Mouse (Mus musculus): Measurements from ENCODE around the gene Cep170b.
A peak's percentile ranks its signal among the peaks of the same experiment; 100 is the strongest.

The Cep170b gene

GRCm38 (mm10) chr12:112736636-112736925, 16.3 kb downstream of the Cep170b start:
- no peak for DNase-seq (ENCODE audit: inconsistent ontology term)

- DNase-seq (ENCODE audit: inconsistent ontology term), result no peak
Measured at GRCm38 (mm10) chr12:112737081-112737480, 16.8 kb downstream of the Cep170b start.

- peak; percentile 67 for DNase-seq (ENCODE audit: inconsistent ontology term)
Measured at GRCm38 (mm10) chr12:112737761-112738160, 17.5 kb downstream of the Cep170b start.

GRCm38 (mm10) chr12:112738281-112739022, 18.2 kb downstream of the Cep170b start:
- no peak for DNase-seq (ENCODE audit: inconsistent ontology term)

- no peak for DNase-seq (ENCODE audit: inconsistent ontology term)
Measured at GRCm38 (mm10) chr12:112739023-112739568, 18.8 kb downstream of the Cep170b start.

- no peak for DNase-seq (ENCODE audit: inconsistent ontology term)
Measured at GRCm38 (mm10) chr12:112742768-112743167, 22.5 kb downstream of the Cep170b start.

- peak; percentile 70 for DNase-seq (ENCODE audit: inconsistent ontology term)
Measured at GRCm38 (mm10) chr12:112743168-112743975, 23.1 kb downstream of the Cep170b start.

GRCm38 (mm10) chr12:112744211-112744610, 24.0 kb downstream of the Cep170b start:
- no peak for DNase-seq (ENCODE audit: inconsistent ontology term)

GRCm38 (mm10) chr12:112744891-112745580, 24.8 kb downstream of the Cep170b start:
- no peak for DNase-seq (ENCODE audit: inconsistent ontology term)

GRCm38 (mm10) chr12:112745716-112746115, 25.5 kb downstream of the Cep170b start:
- DNase-seq (ENCODE audit: inconsistent ontology term), result no peak

GRCm38 (mm10) chr12:112746461-112746807, 26.2 kb downstream of the Cep170b start:
- DNase-seq (ENCODE audit: inconsistent ontology term), result no peak

- DNase-seq (ENCODE audit: inconsistent ontology term), result peak; percentile 57
Measured at GRCm38 (mm10) chr12:112746808-112747605, 26.8 kb downstream of the Cep170b start.

- DNase-seq (ENCODE audit: inconsistent ontology term), result no peak
Measured at GRCm38 (mm10) chr12:112747606-112747970, 27.3 kb downstream of the Cep170b start.

GRCm38 (mm10) chr12:112750976-112751375, 30.7 kb downstream of the Cep170b start:
- DNase-seq (ENCODE audit: inconsistent ontology term), result no peak

GRCm38 (mm10) chr12:112752399-112752798, 32.1 kb downstream of the Cep170b start:
- DNase-seq (ENCODE audit: inconsistent ontology term), result peak; percentile 36

GRCm38 (mm10) chr12:112755900-112756299, 35.6 kb downstream of the Cep170b start:
- no peak for DNase-seq (ENCODE audit: inconsistent ontology term)

GRCm38 (mm10) chr12:112757896-112758295, 37.6 kb downstream of the Cep170b start:
- no peak for DNase-seq (ENCODE audit: inconsistent ontology term)

- DNase-seq (ENCODE audit: inconsistent ontology term), result no peak
Measured at GRCm38 (mm10) chr12:112759471-112759870, 39.2 kb downstream of the Cep170b start.

GRCm38 (mm10) chr12:112760154-112760926, 40.1 kb downstream of the Cep170b start, which contains the start of gene Pld4:
Pld4 (plus strand) TSS chr12:112760655.
- no peak for DNase-seq (ENCODE audit: inconsistent ontology term)

- no peak for DNase-seq (ENCODE audit: inconsistent ontology term)
Measured at GRCm38 (mm10) chr12:112761411-112761810, 41.2 kb downstream of the Cep170b start.

- no peak for DNase-seq (ENCODE audit: inconsistent ontology term)
Measured at GRCm38 (mm10) chr12:112762018-112762417, 41.8 kb downstream of the Cep170b start.

Data from Muller cell, postnatal 12 days (primary cell).